Mouse (Mus musculus): ENCODE measurements around the gene 4930435E12Rik. TPM values are rescaled to one million over a fixed set of nuclear protein-coding genes. Genes with fewer than 3 reads are reported as not detected.

4930435E12Rik gene
- polyA plus RNA-seq, 1 experiment from 2014 or later: not detected

DNA sequence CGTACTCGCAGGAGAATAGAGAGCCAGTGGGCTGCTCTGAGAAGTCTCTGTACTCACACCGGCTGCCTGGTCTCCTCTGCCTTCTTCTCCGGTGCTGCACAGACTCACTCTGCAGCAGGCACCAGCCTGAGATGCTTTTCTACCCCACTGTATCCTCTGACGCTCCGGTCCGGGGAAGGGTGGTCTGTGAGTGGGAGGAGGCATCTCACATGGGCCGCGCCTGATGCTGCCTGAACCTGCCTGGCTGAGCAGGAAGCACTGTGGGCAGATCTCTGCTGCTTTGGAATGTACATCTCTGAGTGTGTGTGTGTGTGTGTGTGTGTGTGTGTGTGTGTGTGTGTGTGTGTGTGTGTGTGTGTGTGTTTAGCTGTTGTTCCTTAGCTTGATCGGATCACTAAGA, 28.5 kb downstream of the 4930435E12Rik start, which contains the start of gene Upk1b:
TSS of gene Upk1b (minus strand) at position 238 of the 400 bp plus-strand sequence.
- 51% methylated on average over 10 of the region's 10 CpGs for WGBS
- H3K4me1 ChIP-seq (ENCODE audit: control insufficient read depth, insufficient read depth, low read length): no peaks in the 10 kb centered on the region
- H3K27me3 ChIP-seq (ENCODE audit: control insufficient read depth, insufficient read depth, low read depth, low read length): no peaks in the 10 kb centered on the region
- no peaks in the 10 kb centered on the region for H3K9me3 ChIP-seq (replicated peaks; ENCODE audit: control insufficient read depth, low read length, poor library complexity, severe bottlenecking)
- no peak within 1 kb of the TSS for H3K9ac ChIP-seq (ENCODE audit: low read depth, low read length)
- H3K36me3 ChIP-seq (ENCODE audit: control insufficient read depth, insufficient read depth, low read length): no peaks in the 10 kb centered on the region
- H3K4me2 ChIP-seq (ENCODE audit: low read length): no peak within 1 kb of the TSS
- H3K4me3 ChIP-seq (ENCODE audit: low read depth, low read length): no peak within 1 kb of the TSS
- ATAC-seq: no peak
- no peak within 1 kb of the TSS for H3K27ac ChIP-seq (ENCODE audit: low read length)

GRCm38 (mm10) chr16:38798957-38799450, 29.5 kb downstream of the 4930435E12Rik start:
- ATAC-seq: no peak
- Histone ChIP-seq H3K9ac (ENCODE audit: low read depth, low read length) (no peak overlapping the region), H3K9me3 (replicated peaks; ENCODE audit: control insufficient read depth, low read length, poor library complexity, severe bottlenecking) (no peaks in the 10 kb centered on the region), H3K4me1 (ENCODE audit: control insufficient read depth, insufficient read depth, low read length) (no peaks in the 10 kb centered on the region), H3K27ac (ENCODE audit: low read length) (no peak overlapping the region), H3K4me2 (ENCODE audit: low read length) (no peak overlapping the region), H3K27me3 (ENCODE audit: control insufficient read depth, insufficient read depth, low read depth, low read length) (no peaks in the 10 kb centered on the region), H3K4me3 (ENCODE audit: low read depth, low read length) (no peak overlapping the region), H3K36me3 (ENCODE audit: control insufficient read depth, insufficient read depth, low read length) (no peaks in the 10 kb centered on the region)
- WGBS: 80% methylated on average over 3 of the region's 3 CpGs

GRCm38 (mm10) chr16:38793120-38793519, 35.4 kb downstream of the 4930435E12Rik start:
- Histone ChIP-seq H3K27me3 (ENCODE audit: control insufficient read depth, insufficient read depth, low read depth, low read length) (no peaks in the 10 kb centered on the region), H3K4me2 (ENCODE audit: low read length) (no peak overlapping the region), H3K9me3 (replicated peaks; ENCODE audit: control insufficient read depth, low read length, poor library complexity, severe bottlenecking) (no peaks in the 10 kb centered on the region), H3K4me3 (ENCODE audit: low read depth, low read length) (no peak overlapping the region), H3K4me1 (ENCODE audit: control insufficient read depth, insufficient read depth, low read length) (no peaks in the 10 kb centered on the region), H3K36me3 (ENCODE audit: control insufficient read depth, insufficient read depth, low read length) (no peaks in the 10 kb centered on the region), H3K9ac (ENCODE audit: low read depth, low read length) (no peak overlapping the region), H3K27ac (ENCODE audit: low read length) (no peak overlapping the region)
- WGBS: 78% methylated on average over 6 of the region's 6 CpGs
- ATAC-seq: no peak

GRCm38 (mm10) chr16:38789966-38790365, 38.6 kb downstream of the 4930435E12Rik start:
- Histone ChIP-seq H3K4me3 (ENCODE audit: low read depth, low read length) (no peak overlapping the region), H3K9ac (ENCODE audit: low read depth, low read length) (no peak overlapping the region), H3K27me3 (ENCODE audit: control insufficient read depth, insufficient read depth, low read depth, low read length) (no peaks in the 10 kb centered on the region), H3K27ac (ENCODE audit: low read length) (no peak overlapping the region), H3K4me1 (ENCODE audit: control insufficient read depth, insufficient read depth, low read length) (no peaks in the 10 kb centered on the region), H3K36me3 (ENCODE audit: control insufficient read depth, insufficient read depth, low read length) (no peaks in the 10 kb centered on the region), H3K4me2 (ENCODE audit: low read length) (no peak overlapping the region), H3K9me3 (replicated peaks; ENCODE audit: control insufficient read depth, low read length, poor library complexity, severe bottlenecking) (no peaks in the 10 kb centered on the region)
- 88% methylated on average over 3 of the region's 3 CpGs for WGBS
- no peak for ATAC-seq

- Histone ChIP-seq H3K27me3 (ENCODE audit: control insufficient read depth, insufficient read depth, low read depth, low read length) (no peaks in the 10 kb centered on the region), H3K9me3 (replicated peaks; ENCODE audit: control insufficient read depth, low read length, poor library complexity, severe bottlenecking) (no peaks in the 10 kb centered on the region), H3K4me2 (ENCODE audit: low read length) (no peak overlapping the region), H3K4me3 (ENCODE audit: low read depth, low read length) (no peak overlapping the region), H3K9ac (ENCODE audit: low read depth, low read length) (no peak overlapping the region), H3K27ac (ENCODE audit: low read length) (no peak overlapping the region), H3K36me3 (ENCODE audit: control insufficient read depth, insufficient read depth, low read length) (no peaks in the 10 kb centered on the region), H3K4me1 (ENCODE audit: control insufficient read depth, insufficient read depth, low read length) (no peaks in the 10 kb centered on the region)
- WGBS: 88% methylated on average over 2 of the region's 2 CpGs
- ATAC-seq: no peak
These were observed 39.5 kb downstream of the 4930435E12Rik start for GRCm38 (mm10) chr16:38789016-38789415.

GRCm38 (mm10) chr16:38785301-38785700, 43.2 kb downstream of the 4930435E12Rik start:
- Histone ChIP-seq H3K4me1 (ENCODE audit: control insufficient read depth, insufficient read depth, low read length) (peaks cover 4% of the 10 kb centered on the region; the same call in 1 of the 2 replicates), H3K4me3 (ENCODE audit: low read depth, low read length) (no peak overlapping the region), H3K27me3 (ENCODE audit: control insufficient read depth, insufficient read depth, low read depth, low read length) (no peaks in the 10 kb centered on the region), H3K27ac (ENCODE audit: low read length) (no peak overlapping the region), H3K36me3 (ENCODE audit: control insufficient read depth, insufficient read depth, low read length) (no peaks in the 10 kb centered on the region), H3K4me2 (ENCODE audit: low read length) (no peak overlapping the region), H3K9ac (ENCODE audit: low read depth, low read length) (no peak overlapping the region), H3K9me3 (replicated peaks; ENCODE audit: control insufficient read depth, low read length, poor library complexity, severe bottlenecking) (no peaks in the 10 kb centered on the region)
- 85% methylated on average over 7 of the region's 7 CpGs for WGBS
- ATAC-seq: no peak

DNA sequence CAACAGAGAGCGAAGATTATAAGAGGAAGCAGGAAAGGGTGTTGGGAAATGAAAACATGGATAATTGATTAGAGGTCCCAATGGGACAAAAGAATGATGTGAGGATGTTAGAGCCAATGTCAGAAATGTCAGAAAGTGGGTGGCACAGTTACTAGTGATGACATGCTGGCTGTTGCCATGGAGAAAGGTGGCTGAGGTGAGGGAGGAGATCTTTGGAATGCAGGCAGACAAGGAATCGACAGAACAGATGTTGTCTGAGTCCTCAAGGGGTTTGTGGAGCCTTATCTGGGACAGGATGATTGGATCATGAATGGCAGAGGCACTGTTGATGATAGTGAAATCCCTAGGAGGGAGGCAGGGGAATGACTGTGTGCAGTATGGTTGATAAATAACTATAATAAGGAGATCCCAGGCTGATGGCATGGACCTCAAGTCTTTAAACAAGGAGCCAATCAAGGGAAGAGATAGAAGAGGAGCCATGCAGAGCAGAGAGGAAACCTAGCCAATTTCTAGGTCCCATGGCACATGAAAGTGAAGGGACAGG, 46.0 kb downstream of the 4930435E12Rik start:
- Histone ChIP-seq H3K4me3 (ENCODE audit: low read depth, low read length) (no peak overlapping the region), H3K9ac (ENCODE audit: low read depth, low read length) (no peak overlapping the region), H3K27me3 (ENCODE audit: control insufficient read depth, insufficient read depth, low read depth, low read length) (no peaks in the 10 kb centered on the region), H3K4me1 (ENCODE audit: control insufficient read depth, insufficient read depth, low read length) (peaks cover 4% of the 10 kb centered on the region; the same call in 1 of the 2 replicates), H3K27ac (ENCODE audit: low read length) (no peak overlapping the region), H3K9me3 (replicated peaks; ENCODE audit: control insufficient read depth, low read length, poor library complexity, severe bottlenecking) (no peaks in the 10 kb centered on the region), H3K36me3 (ENCODE audit: control insufficient read depth, insufficient read depth, low read length) (no peaks in the 10 kb centered on the region), H3K4me2 (ENCODE audit: low read length) (no peak overlapping the region)
- ATAC-seq: no peak; the same call in 1 of the 2 replicates
- 59% methylated on average over 2 of the region's 2 CpGs for WGBS

- peaks cover 4% of the 10 kb centered on the region; the same call in 1 of the 2 replicates for H3K4me1 ChIP-seq (ENCODE audit: control insufficient read depth, insufficient read depth, low read length)
- no peaks in the 10 kb centered on the region for H3K36me3 ChIP-seq (ENCODE audit: control insufficient read depth, insufficient read depth, low read length)
- no peak for ATAC-seq
- H3K27ac ChIP-seq (ENCODE audit: low read length): no peak overlapping the region
- H3K4me2 ChIP-seq (ENCODE audit: low read length): no peak overlapping the region
- H3K9ac ChIP-seq (ENCODE audit: low read depth, low read length): no peak overlapping the region
- WGBS: 84% methylated on average over 2 of the region's 2 CpGs
- H3K4me3 ChIP-seq (ENCODE audit: low read depth, low read length): no peak overlapping the region
- H3K27me3 ChIP-seq (ENCODE audit: control insufficient read depth, insufficient read depth, low read depth, low read length): no peaks in the 10 kb centered on the region
- no peaks in the 10 kb centered on the region for H3K9me3 ChIP-seq (replicated peaks; ENCODE audit: control insufficient read depth, low read length, poor library complexity, severe bottlenecking)
These were observed 46.6 kb downstream of the 4930435E12Rik start for GRCm38 (mm10) chr16:38781946-38782345.

- H3K4me1 ChIP-seq (ENCODE audit: control insufficient read depth, insufficient read depth, low read length): peaks cover 4% of the 10 kb centered on the region; the same call in 1 of the 2 replicates
- H3K9ac ChIP-seq (ENCODE audit: low read depth, low read length): no peak overlapping the region
- H3K36me3 ChIP-seq (ENCODE audit: control insufficient read depth, insufficient read depth, low read length): no peaks in the 10 kb centered on the region
- H3K4me2 ChIP-seq (ENCODE audit: low read length): no peak overlapping the region
- no peaks in the 10 kb centered on the region for H3K9me3 ChIP-seq (replicated peaks; ENCODE audit: control insufficient read depth, low read length, poor library complexity, severe bottlenecking)
- WGBS: 95% methylated on average over 7 of the region's 7 CpGs
- H3K27ac ChIP-seq (ENCODE audit: low read length): no peak overlapping the region
- H3K27me3 ChIP-seq (ENCODE audit: control insufficient read depth, insufficient read depth, low read depth, low read length): no peaks in the 10 kb centered on the region
- ATAC-seq: no peak
- H3K4me3 ChIP-seq (ENCODE audit: low read depth, low read length): no peak overlapping the region
These were observed 47.5 kb downstream of the 4930435E12Rik start for GRCm38 (mm10) chr16:38780960-38781572.
